Mouse (Mus musculus) liver, postnatal 0 days (tissue): ENCODE measurements around the gene Rab40b.

ENCODE experiments used
- CTCF ChIP-seq: sonication (generic); IDR thresholded peaks from 2 replicates; pipeline ENCODE4 v1.5.1; 2016; ENCODE audit warnings: antibody characterized with exemption, low read depth
- EP300 ChIP-seq: IDR thresholded peaks from 2 replicates; pipeline ENCODE4 v1.6.1; 2016; ENCODE audit warnings: antibody characterized with exemption, low read depth, mild to moderate bottlenecking

- TF ChIP-seq EP300 (no peak), CTCF (no peak)
Measured at GRCm38 (mm10) chr11:121380294-121380693, 7.8 kb downstream of the Rab40b start.
